Mouse (Mus musculus) lung, postnatal 36 days (tissue): ENCODE data around the gene Caskin1.

Source experiments
- DNase-seq: peaks from one replicate; pipeline ENCODE4 v3.0.0; 2022; ENCODE audit warnings: mixed read lengths

Caskin1 gene

DNA sequence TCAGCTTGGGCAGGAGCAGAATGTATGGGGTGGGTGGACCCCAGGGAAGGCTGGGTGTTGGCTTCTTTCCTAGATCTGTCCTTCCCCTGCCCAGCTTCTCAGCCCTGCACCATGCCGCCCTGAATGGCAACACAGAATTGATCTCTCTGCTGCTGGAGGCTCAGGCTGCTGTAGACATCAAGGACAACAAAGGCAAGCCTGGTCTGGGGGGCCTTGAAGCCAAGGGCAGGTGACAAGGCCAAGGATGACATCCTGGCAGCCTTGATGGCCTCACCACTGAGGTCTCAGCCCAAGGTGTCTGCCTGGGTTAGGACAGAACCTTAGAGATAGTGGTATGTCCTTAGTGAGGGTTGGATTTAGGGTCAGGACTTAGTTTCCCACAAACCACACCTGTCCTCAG, 7.6 kb downstream of the Caskin1 start:
- DNase-seq, result no peak

- no peak for DNase-seq
Measured at GRCm38 (mm10) chr17:24502208-24502607, 13.8 kb downstream of the Caskin1 start.

DNA sequence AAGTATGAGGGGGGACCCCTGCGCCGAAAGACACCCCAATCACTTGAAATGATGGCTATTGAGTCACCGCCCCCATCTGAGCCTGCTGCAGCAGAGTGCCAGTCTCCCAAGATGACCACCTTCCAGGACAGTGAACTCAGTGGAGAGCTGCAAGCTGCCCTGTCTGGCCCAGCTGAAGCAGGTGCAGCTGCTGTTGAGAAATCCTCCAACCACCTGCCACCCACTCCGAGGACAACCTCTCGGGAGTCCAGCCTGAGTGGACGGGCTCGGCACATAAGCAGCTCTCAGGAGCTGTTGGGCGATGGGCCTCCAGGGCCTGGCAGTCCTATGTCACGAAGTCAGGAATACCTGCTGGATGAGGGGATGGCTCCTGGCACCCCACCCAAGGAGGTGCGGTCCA, 15.7 kb downstream of the Caskin1 start:
- no peak for DNase-seq

DNA sequence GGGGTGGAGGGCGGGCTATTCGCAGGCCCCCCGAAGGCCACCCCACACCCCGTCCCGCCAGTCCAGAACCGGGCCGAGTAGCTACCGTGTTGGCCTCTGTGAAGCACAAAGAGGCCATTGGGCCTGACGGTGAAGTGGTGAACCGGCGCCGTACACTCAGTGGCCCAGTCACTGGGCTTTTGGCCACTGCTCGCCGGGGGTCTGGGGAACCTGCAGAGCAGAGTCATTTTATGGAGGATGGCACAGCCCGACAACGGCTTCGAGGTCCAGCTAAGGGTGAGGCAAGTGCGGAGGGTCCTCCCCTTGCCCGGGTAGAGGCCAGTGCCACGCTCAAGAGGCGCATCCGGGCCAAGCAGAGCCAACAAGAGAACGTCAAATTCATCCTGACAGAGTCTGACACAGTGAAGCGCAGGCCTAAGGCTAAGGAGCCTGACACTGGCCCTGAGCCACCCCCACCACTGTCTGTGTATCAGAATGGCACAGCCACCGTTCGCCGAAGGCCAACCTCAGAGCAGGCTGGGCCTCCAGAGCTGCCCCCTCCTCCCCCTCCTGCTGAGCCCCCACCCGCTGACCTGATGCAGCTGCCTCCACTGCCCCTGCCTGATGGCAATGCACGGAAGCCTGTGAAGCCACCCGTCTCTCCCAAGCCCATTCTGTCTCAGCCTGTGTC, 17.0 kb downstream of the Caskin1 start:
- no peak for DNase-seq

DNA sequence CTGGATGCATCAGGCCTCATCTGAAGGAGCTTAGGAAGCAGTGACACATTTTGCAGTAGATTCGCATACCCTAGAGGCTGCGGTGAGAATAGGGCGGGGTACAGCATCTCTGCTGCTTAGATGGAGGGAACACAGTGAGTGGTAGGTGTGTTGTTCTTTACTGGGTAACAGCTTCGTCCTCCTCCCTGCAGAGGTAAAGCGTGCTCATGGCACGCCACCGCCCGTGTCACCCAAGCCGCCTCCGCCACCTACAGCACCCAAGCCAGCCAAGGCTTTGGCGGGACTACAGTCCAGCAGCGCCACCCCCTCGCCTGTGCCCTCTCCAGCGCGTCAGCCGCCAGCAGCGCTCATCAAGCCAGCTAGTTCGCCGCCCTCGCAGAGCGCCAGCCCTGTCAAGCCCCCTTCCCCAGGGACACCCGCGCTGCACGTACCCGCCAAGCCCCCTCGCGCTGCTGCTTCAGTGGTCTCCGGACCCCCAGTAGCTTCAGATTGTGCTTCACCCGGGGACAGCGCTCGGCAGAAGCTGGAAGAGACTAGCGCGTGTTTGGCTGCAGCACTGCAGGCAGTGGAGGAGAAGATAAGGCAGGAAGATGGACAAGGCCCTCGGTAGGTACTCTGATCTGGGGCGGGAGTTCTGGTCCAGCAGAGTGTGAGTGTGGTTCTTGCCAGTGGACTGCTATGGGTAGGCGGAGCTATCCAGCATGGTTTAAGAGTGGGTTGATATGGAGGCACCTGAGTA, 18.1 kb downstream of the Caskin1 start:
- DNase-seq, result no peak

GRCm38 (mm10) chr17:24507129-24507664, 18.8 kb downstream of the Caskin1 start:
- no peak for DNase-seq

GRCm38 (mm10) chr17:24507806-24508460, 19.5 kb downstream of the Caskin1 start:
- DNase-seq, result no peak

- DNase-seq, result peak; percentile 83
Measured at GRCm38 (mm10) chr17:24513609-24514008, 25.2 kb downstream of the Caskin1 start.

GRCm38 (mm10) chr17:24514270-24515257, 26.2 kb downstream of the Caskin1 start:
- DNase-seq, result peak; percentile 73

GRCm38 (mm10) chr17:24520450-24520849, 32.0 kb downstream of the Caskin1 start:
- DNase-seq, result no peak

DNA sequence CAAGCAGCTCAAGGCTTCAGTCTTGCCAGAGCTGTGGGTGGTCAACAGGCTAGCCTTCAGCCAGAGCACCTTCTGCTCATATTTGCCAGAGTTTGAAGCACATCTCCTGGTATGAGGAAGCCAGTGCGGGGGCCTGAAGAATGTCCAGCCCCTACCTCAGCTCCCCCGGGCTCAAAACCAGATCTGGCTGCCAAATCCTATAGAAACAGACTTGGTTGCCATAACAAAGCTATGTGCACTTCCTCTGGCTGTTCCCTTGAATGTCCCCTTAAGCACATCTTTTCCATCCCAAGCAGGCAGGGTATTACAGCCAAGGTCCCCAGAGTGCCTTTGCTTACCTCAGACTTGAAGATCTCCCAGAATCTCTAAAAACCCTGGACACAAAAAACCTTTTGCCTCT, 36.3 kb downstream of the Caskin1 start:
- DNase-seq, result no peak

- DNase-seq, result peak; percentile 26
Measured at GRCm38 (mm10) chr17:24527315-24527714, 38.9 kb downstream of the Caskin1 start.

DNA sequence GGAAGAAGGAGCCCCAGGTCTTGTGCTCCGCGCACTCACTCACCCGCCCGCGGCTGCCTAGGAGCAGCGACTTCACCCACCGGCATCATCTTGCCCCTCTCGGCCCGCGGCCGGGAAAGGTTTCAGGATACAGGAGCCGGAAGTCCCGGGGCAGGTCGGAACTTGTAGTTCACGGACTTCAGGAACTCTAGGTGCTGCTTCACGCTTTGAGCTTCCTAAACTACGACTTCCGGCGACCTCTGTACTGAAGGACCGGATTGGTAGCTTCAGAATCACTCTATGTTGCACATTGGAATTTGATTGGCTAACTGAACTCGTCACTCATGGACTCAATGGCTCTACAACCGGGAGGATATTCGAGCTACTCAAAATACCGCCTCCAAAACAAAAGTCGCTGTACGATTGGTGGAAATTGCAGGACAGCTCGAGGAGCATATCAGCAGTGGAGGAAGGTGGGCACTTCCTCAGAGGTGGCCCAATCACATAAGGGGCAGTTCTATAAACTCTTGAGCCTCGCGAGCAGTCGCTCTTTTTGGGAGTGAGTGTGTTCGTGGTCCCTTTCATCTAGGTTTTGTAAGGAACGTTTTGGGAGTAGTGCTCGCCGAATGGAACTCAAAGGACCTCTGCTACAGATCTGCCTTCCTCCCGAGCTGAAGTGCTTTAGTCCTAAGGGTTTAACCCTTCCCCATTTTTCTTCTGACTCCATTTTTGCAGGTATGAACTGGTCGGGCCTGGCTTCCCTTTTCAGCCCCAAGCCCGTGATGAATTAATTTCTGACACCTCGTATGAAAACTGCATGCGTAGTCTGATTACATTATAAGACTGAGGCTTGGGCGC, 39.5 kb downstream of the Caskin1 start, which contains the start of gene Traf7:
Gene Traf7, minus strand, starts transcription at position 216 of the 837 bp plus-strand sequence.
- DNase-seq, result peak; percentile 99

DNA sequence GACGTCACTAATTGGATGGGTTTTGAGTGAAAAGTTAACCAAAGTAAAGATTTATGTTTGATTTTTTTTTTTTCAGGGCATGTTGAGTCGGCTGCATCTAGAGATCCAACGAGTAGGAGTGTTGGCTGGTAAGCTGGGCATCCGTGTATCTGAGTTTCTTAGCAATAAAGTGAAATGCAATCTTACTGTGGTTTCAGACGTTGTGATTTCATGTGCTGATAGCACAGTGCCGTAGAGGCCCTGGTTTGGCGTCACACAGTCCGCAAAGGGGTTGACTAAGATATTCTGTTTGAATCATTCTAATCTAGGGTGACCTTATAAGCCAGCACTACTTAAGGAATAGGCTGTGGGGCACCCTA, 40.1 kb downstream of the Caskin1 start:
- no peak for DNase-seq

DNA sequence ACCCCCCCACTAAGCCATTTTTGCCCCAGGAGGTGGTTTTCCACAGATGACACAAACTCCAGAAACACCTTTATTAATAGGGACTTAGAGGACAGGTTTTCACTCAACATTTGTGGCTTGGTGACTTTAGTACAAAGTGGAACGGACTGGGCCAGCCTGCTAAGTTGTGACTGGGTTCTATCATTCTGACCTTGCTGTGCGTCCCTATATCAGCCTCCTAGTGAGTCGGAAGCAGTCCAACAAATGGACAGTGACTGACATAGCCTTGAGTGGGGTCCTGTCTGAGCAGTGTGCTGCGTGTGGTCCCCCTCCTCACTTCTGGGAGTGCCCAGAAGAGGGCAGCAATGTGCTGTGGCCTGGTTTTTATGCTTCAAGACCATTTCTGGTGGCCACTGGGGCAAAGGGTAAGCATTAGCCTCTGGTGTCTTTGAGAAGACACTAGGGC, 40.6 kb downstream of the Caskin1 start:
- DNase-seq, result peak; percentile 71

GRCm38 (mm10) chr17:24529883-24530282, 41.5 kb downstream of the Caskin1 start:
- DNase-seq, result no peak

DNA sequence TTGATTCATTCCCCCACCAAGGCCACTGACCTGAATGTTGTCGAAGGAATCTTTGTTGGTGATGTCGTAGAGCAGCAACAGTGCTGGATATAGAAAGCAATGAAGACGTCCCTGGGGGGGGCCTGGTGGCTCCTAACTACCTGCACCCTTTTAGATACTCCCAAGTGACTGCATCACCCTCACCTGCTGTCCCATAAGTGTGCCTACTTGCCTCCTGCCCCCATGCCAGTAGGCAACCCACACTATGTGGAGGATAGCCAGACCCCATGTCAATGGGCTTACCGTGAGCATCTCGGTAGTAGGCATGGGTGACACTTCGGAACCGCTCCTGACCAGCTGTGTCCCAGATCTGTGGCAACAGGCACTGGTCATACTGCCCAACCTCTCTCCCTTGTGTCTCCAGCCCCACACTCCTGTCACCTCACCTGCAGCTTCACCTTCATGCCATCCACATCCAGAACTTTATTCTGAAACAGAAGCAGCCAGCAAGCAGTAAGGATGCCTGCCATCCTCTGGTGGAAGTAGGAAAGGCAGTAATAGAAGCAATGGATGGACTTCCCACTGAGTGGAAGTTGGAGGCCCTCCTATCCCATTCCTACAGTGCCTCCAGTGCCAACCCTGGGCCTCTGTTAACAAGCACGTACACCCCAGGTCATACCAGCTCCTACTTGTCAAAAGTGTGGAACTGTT, 42.1 kb downstream of the Caskin1 start:
- no peak for DNase-seq

DNA sequence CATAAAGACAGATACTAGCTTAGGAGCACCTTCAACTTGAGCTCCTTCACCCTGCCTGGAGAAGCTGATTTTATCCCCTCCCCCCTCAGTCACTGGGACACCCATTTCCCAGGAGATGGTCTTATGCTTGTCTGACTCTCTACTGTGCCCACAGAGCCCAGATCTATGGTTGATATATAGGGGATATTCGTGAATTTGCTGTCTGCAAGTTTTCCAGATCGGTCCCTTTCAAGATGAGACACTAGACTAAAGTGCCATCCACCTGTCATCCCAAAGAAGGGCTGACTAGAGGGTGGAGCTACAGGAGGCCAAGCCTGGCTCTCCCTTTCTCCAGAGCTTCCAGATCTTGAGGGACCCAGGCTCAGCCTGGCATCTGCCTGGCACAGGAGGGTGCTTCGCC, 42.7 kb downstream of the Caskin1 start:
- DNase-seq, result no peak

DNA sequence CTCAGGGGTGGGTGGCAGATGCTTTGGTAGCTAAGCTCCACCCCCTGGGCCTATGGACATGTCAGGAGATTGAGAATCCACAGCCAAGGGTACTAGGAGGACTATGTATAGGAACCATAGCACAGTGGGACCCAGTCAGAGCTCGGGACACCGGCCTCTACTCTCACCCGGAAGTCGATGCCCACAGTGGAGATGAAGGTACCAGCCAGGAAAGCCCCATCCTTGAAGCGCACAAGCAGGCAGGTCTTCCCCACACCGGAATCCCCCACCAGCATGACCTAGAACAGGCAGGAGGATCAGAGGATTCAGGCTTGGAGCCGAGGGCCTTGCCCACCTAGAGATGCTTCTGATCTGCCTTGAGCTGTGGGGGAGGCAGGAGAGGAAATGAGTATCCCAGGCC, 43.6 kb downstream of the Caskin1 start:
- DNase-seq, result no peak

- DNase-seq, result peak; percentile 95
Measured at GRCm38 (mm10) chr17:24533099-24533992, 44.9 kb downstream of the Caskin1 start.
